Mouse (Mus musculus): ENCODE data around the gene Syt1. TPM values are rescaled to one million over a fixed set of nuclear protein-coding genes. Genes with fewer than 3 reads are reported as not detected.

Syt1 gene
- total and polyA plus RNA-seq, 3 experiments: 0.01 to 0.11 TPM; not detected in 1

- no peak for DNase-seq (ENCODE audit: low spot score)
- Histone ChIP-seq H3K36me3 (replicated peaks) (no peaks in the 10 kb centered on the region), H3K4me3 (ENCODE audit: low read depth, low read length) (no peak overlapping the region), H3K9me3 (replicated peaks) (no peaks in the 10 kb centered on the region), H3K4me1 (ENCODE audit: insufficient read depth, low read depth, low read length) (no peaks in the 10 kb centered on the region), H3K27me3 (ENCODE audit: insufficient read depth, low read length) (no peaks in the 10 kb centered on the region)
- TF ChIP-seq POLR2AphosphoS5 (IDR thresholded peaks at IDR 0.05; ENCODE audit: insufficient replicate concordance, low read depth, low read length) (no peak), TAL1 (conservative IDR thresholded peaks at IDR 0.05; ENCODE audit: low read depth, low read length) (no peak), CTCF (IDR thresholded peaks at IDR 0.05; ENCODE audit: low read depth, low read length) (no peak), GATA1 (IDR thresholded peaks at IDR 0.05; ENCODE audit: borderline replicate concordance, low read length) (no peak), GATA2 (IDR thresholded peaks at IDR 0.05; ENCODE audit: borderline replicate concordance, low read depth, low read length) (no peak)
- ATAC-seq (ENCODE audit: extremely low read depth, insufficient number of reproducible peaks, low FRiP score, poor library complexity, severe bottlenecking): no peak
Measured at GRCm38 (mm10) chr10:108875730-108876129, 135.1 kb downstream of the Syt1 start.

- Histone ChIP-seq H3K36me3 (replicated peaks) (no peaks in the 10 kb centered on the region), H3K4me1 (ENCODE audit: insufficient read depth, low read depth, low read length) (no peaks in the 10 kb centered on the region), H3K9me3 (replicated peaks) (no peaks in the 10 kb centered on the region), H3K27me3 (ENCODE audit: insufficient read depth, low read length) (no peaks in the 10 kb centered on the region), H3K4me3 (ENCODE audit: low read depth, low read length) (no peak overlapping the region)
- ATAC-seq (ENCODE audit: extremely low read depth, insufficient number of reproducible peaks, low FRiP score, poor library complexity, severe bottlenecking) (no peak), DNase-seq (ENCODE audit: low spot score) (no peak)
- TF ChIP-seq GATA1 (IDR thresholded peaks at IDR 0.05; ENCODE audit: borderline replicate concordance, low read length) (no peak), TAL1 (conservative IDR thresholded peaks at IDR 0.05; ENCODE audit: low read depth, low read length) (no peak), CTCF (IDR thresholded peaks at IDR 0.05; ENCODE audit: low read depth, low read length) (no peak), POLR2AphosphoS5 (IDR thresholded peaks at IDR 0.05; ENCODE audit: insufficient replicate concordance, low read depth, low read length) (no peak), GATA2 (IDR thresholded peaks at IDR 0.05; ENCODE audit: borderline replicate concordance, low read depth, low read length) (no peak)
Measured at GRCm38 (mm10) chr10:108874687-108875086, 136.1 kb downstream of the Syt1 start.

GRCm38 (mm10) chr10:108872359-108872758 is 138.4 kb downstream of the Syt1 start:
- no peak for ATAC-seq (ENCODE audit: extremely low read depth, insufficient number of reproducible peaks, low FRiP score, poor library complexity, severe bottlenecking)
- H3K4me1 ChIP-seq (ENCODE audit: insufficient read depth, low read depth, low read length): no peaks in the 10 kb centered on the region
- H3K4me3 ChIP-seq (ENCODE audit: low read depth, low read length): no peak overlapping the region
- no peak for TF ChIP-seq CTCF (IDR thresholded peaks at IDR 0.05; ENCODE audit: low read depth, low read length)
- no peak for TF ChIP-seq GATA2 (IDR thresholded peaks at IDR 0.05; ENCODE audit: borderline replicate concordance, low read depth, low read length)
- TF ChIP-seq TAL1 (conservative IDR thresholded peaks at IDR 0.05; ENCODE audit: low read depth, low read length): no peak
- no peak for TF ChIP-seq POLR2AphosphoS5 (IDR thresholded peaks at IDR 0.05; ENCODE audit: insufficient replicate concordance, low read depth, low read length)
- TF ChIP-seq GATA1 (IDR thresholded peaks at IDR 0.05; ENCODE audit: borderline replicate concordance, low read length): no peak
- H3K36me3 ChIP-seq (replicated peaks): no peaks in the 10 kb centered on the region
- no peak for DNase-seq (ENCODE audit: low spot score)
- no peaks in the 10 kb centered on the region for H3K9me3 ChIP-seq (replicated peaks)
- no peaks in the 10 kb centered on the region for H3K27me3 ChIP-seq (ENCODE audit: insufficient read depth, low read length)

GRCm38 (mm10) chr10:108870586-108870985 is 140.2 kb downstream of the Syt1 start:
- no peak for TF ChIP-seq POLR2AphosphoS5 (IDR thresholded peaks at IDR 0.05; ENCODE audit: insufficient replicate concordance, low read depth, low read length)
- no peak for TF ChIP-seq GATA1 (IDR thresholded peaks at IDR 0.05; ENCODE audit: borderline replicate concordance, low read length)
- TF ChIP-seq CTCF (IDR thresholded peaks at IDR 0.05; ENCODE audit: low read depth, low read length): no peak
- no peak for TF ChIP-seq TAL1 (conservative IDR thresholded peaks at IDR 0.05; ENCODE audit: low read depth, low read length)
- TF ChIP-seq GATA2 (IDR thresholded peaks at IDR 0.05; ENCODE audit: borderline replicate concordance, low read depth, low read length): no peak
- Histone ChIP-seq H3K4me3 (ENCODE audit: low read depth, low read length) (no peak overlapping the region), H3K27me3 (ENCODE audit: insufficient read depth, low read length) (no peaks in the 10 kb centered on the region), H3K9me3 (replicated peaks) (no peaks in the 10 kb centered on the region), H3K36me3 (replicated peaks) (no peaks in the 10 kb centered on the region), H3K4me1 (ENCODE audit: insufficient read depth, low read depth, low read length) (no peaks in the 10 kb centered on the region)
- ATAC-seq (ENCODE audit: extremely low read depth, insufficient number of reproducible peaks, low FRiP score, poor library complexity, severe bottlenecking) (no peak), DNase-seq (ENCODE audit: low spot score) (no peak)

GRCm38 (mm10) chr10:108868136-108868535 is 142.6 kb downstream of the Syt1 start:
- DNase-seq (ENCODE audit: low spot score) (no peak), ATAC-seq (ENCODE audit: extremely low read depth, insufficient number of reproducible peaks, low FRiP score, poor library complexity, severe bottlenecking) (no peak)
- H3K27me3 ChIP-seq (ENCODE audit: insufficient read depth, low read length): no peaks in the 10 kb centered on the region
- H3K4me1 ChIP-seq (ENCODE audit: insufficient read depth, low read depth, low read length): no peaks in the 10 kb centered on the region
- no peaks in the 10 kb centered on the region for H3K9me3 ChIP-seq (replicated peaks)
- no peaks in the 10 kb centered on the region for H3K36me3 ChIP-seq (replicated peaks)
- H3K4me3 ChIP-seq (ENCODE audit: low read depth, low read length): no peak overlapping the region
- no peak for TF ChIP-seq GATA1 (IDR thresholded peaks at IDR 0.05; ENCODE audit: borderline replicate concordance, low read length)
- no peak for TF ChIP-seq GATA2 (IDR thresholded peaks at IDR 0.05; ENCODE audit: borderline replicate concordance, low read depth, low read length)
- no peak for TF ChIP-seq CTCF (IDR thresholded peaks at IDR 0.05; ENCODE audit: low read depth, low read length)
- no peak for TF ChIP-seq POLR2AphosphoS5 (IDR thresholded peaks at IDR 0.05; ENCODE audit: insufficient replicate concordance, low read depth, low read length)

GRCm38 (mm10) chr10:108867202-108867601 is 143.6 kb downstream of the Syt1 start:
- H3K4me1 ChIP-seq (ENCODE audit: insufficient read depth, low read depth, low read length): no peaks in the 10 kb centered on the region
- no peak for DNase-seq (ENCODE audit: low spot score)

More at GRCm38 (mm10) chr10:108867202-108867601, 143.6 kb downstream of the Syt1 start:
- no peak overlapping the region for H3K4me3 ChIP-seq (ENCODE audit: low read depth, low read length)
- TF ChIP-seq GATA2 (IDR thresholded peaks at IDR 0.05; ENCODE audit: borderline replicate concordance, low read depth, low read length) (no peak), TAL1 (conservative IDR thresholded peaks at IDR 0.05; ENCODE audit: low read depth, low read length) (no peak), POLR2AphosphoS5 (IDR thresholded peaks at IDR 0.05; ENCODE audit: insufficient replicate concordance, low read depth, low read length) (no peak), CTCF (IDR thresholded peaks at IDR 0.05; ENCODE audit: low read depth, low read length) (no peak), GATA1 (IDR thresholded peaks at IDR 0.05; ENCODE audit: borderline replicate concordance, low read length) (no peak)
- no peak for ATAC-seq (ENCODE audit: extremely low read depth, insufficient number of reproducible peaks, low FRiP score, poor library complexity, severe bottlenecking)
- H3K36me3 ChIP-seq (replicated peaks): no peaks in the 10 kb centered on the region
- H3K27me3 ChIP-seq (ENCODE audit: insufficient read depth, low read length): no peaks in the 10 kb centered on the region
- H3K9me3 ChIP-seq (replicated peaks): no peaks in the 10 kb centered on the region

Data from G1E (cell line).